Mouse (Mus musculus): ENCODE data around the gene Atad5.

DNA sequence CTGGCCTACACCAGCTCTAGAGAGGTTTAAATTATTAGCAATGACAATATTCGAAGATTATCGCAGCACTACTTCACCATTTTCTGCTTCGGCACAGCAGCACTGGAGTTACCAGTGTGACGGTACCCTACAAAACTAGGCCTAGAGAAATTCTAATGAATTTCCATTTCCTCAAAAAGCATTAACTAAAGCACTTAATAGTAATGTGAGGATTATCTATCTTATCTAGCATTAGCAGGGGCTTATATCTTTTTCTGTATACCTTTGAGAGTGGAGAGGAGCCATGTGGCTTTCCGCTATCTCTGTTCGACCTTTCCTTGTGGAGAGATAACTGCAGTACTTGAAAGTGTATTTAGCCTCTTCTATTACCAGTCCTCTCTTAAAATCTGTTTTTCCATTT is 9.4 kb upstream of the Atad5 start:
- TF ChIP-seq POLR2A (IDR thresholded peaks at IDR 0.05; ENCODE audit: borderline replicate concordance, control insufficient read depth, low read depth, low read length) (no peak), CTCF (IDR thresholded peaks at IDR 0.05; ENCODE audit: control insufficient read depth, insufficient read depth, low read length) (no peak)

Data from bone marrow, adult 2 months (tissue).